Comparison of ENCODE assay signal across 40 mouse cellular contexts in the genomic region with DNA sequence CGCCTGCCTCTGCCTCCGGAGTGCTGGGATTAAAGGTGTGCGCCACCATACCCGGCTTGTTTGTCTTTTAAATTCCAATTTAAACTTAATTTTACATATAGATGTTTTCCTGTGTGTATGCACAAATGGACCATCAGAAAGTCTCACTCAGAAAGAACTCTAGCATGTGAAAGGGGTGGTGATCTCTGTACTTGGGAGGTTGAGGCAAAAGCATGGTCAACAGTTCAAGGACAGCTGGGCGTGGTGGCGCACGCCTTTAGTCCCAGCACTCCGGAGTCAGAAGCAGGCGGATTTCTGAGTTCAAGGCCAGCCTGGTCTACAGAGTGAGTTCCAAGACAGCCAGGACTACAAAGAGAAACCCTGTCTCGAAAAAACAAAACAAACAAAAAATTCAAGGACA. TPM values are rescaled to one million over a fixed set of nuclear protein-coding genes. Genes with fewer than 3 reads are reported as not detected.
"Had no signal": no experiment of that assay in that cellular context is flagged by ENCODE, and none has a peak within 500 bp of the region (broad histone marks: within the 10 kb centered on the region; RNA-seq: fewer than 3 reads in every experiment).

No protein-coding gene starts in this region.

RNA-seq across cellular contexts. Expression of gene Dppa2, which starts 5.2 kb away (rescaled TPM):
- total RNA-seq: heart, postnatal 10 days; heart, postnatal 14 days; heart, postnatal 25 days; heart, postnatal 36 days; heart, postnatal 4 days; hematopoietic stem cell, adult 5-6 weeks; layer of hippocampus, adult 18-20 months; layer of hippocampus, adult 2 months; layer of hippocampus, postnatal 14 days; layer of hippocampus, postnatal 25 days; layer of hippocampus, postnatal 36 days; left cerebral cortex, adult 18-20 months; left cerebral cortex, adult 2 months; left cerebral cortex, adult 8-10 months; left cerebral cortex, postnatal 10 days had no signal
- polyA plus RNA-seq: heart, embryonic 14.5 days; heart, embryonic 15.5 days; heart, embryonic 16.5 days; heart, postnatal 0 days; hindbrain, embryonic 10.5 days; hindbrain, embryonic 11.5 days; hindbrain, embryonic 12.5 days; hindbrain, embryonic 14.5 days; hindbrain, embryonic 16.5 days; hindbrain, postnatal 0 days; inflammation-experienced regulatory T-cells, adult 6 months; intestine, embryonic 15.5 days; kidney, adult 2 months; kidney, embryonic 14.5 days; kidney, embryonic 15.5 days; kidney, embryonic 16.5 days; kidney, postnatal 0 days; large intestine, adult 2 months had no signal

RNA-seq across cellular contexts. Expression of gene Dppa4, which starts 25.4 kb away (rescaled TPM):
- total RNA-seq: heart, postnatal 10 days; heart, postnatal 14 days; heart, postnatal 25 days; heart, postnatal 36 days; heart, postnatal 4 days; hematopoietic stem cell, adult 5-6 weeks; hindbrain, postnatal 0 days; layer of hippocampus, adult 18-20 months; layer of hippocampus, adult 2 months; layer of hippocampus, adult 8-10 months; layer of hippocampus, postnatal 10 days; layer of hippocampus, postnatal 14 days; layer of hippocampus, postnatal 25 days; layer of hippocampus, postnatal 36 days; left cerebral cortex, adult 18-20 months; left cerebral cortex, adult 2 months; left cerebral cortex, adult 8-10 months; left cerebral cortex, postnatal 10 days had no signal
- polyA plus RNA-seq: heart, embryonic 14.5 days; heart, embryonic 15.5 days; heart, embryonic 16.5 days; heart, postnatal 0 days; hindbrain, embryonic 11.5 days; hindbrain, embryonic 12.5 days; hindbrain, embryonic 13.5 days; hindbrain, embryonic 14.5 days; hindbrain, embryonic 15.5 days; hindbrain, embryonic 16.5 days; hindbrain, postnatal 0 days; inflammation-experienced regulatory T-cells, adult 6 months; intestine, embryonic 14.5 days; intestine, embryonic 15.5 days; intestine, embryonic 16.5 days; intestine, postnatal 0 days; kidney, adult 2 months; kidney, embryonic 14.5 days; kidney, embryonic 15.5 days; kidney, postnatal 0 days; large intestine, adult 2 months had no signal
